Mouse (Mus musculus): Measurements from ENCODE around the gene Cbx5. TPM values are rescaled to one million over a fixed set of nuclear protein-coding genes. Genes with fewer than 3 reads are reported as not detected.
"Not testable (repeated sequence)": the region's sequence is repeated elsewhere in the genome, so short reads cannot be mapped to it uniquely, and the experiment has no call there.

Gene Cbx5
- 111 and 221 TPM in 2 replicates for polyA plus RNA-seq (2012; ENCODE audit: insufficient read depth, insufficient read length, low replicate concordance, missing spikeins)

DNA sequence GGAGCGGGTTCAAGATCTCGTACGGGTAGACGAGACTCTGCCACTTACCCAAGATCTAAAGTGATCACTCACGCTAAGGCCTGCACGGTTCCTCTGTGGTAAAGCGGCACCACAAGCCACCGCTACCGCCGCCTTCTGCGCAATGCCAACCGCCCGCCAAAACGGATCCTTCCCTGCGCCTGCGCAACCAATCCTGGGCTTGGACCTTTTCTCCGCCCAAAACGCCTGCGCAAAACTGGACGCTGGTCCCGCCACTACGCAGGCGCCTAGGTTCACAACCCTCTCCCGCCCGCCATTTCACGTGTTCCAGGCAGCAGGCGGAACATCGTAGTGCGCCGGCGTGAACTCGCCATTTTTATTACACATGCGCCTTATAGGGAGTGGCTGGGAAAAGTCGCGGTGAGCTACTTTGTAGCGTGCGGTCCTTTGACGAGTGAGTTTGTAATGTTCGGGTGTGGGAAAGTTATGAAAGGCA lies at the start of gene Cbx5:
TSS of gene Cbx5 (minus strand) at position 132 of the 475 bp plus-strand sequence.
- Histone ChIP-seq H3K4me1 (ENCODE audit: control insufficient read depth, insufficient read depth, low read length) (peaks cover 8% of the 10 kb centered on the region), H3K27ac (ENCODE audit: insufficient read depth, low read depth, low read length) (peak within 1 kb of the TSS; percentile 98), H3K4me3 (ENCODE audit: insufficient read depth, low read depth, low read length) (peak within 1 kb of the TSS; percentile 73)
- under 1% methylated on average over 39 of the region's 39 CpGs for WGBS
- TF ChIP-seq POLR2A (IDR thresholded peaks at IDR 0.05; ENCODE audit: insufficient read depth, low read depth, low read length), result peak; percentile 84
- no peak for TF ChIP-seq CTCF (IDR thresholded peaks at IDR 0.05; ENCODE audit: insufficient read depth, low read depth, low read length)

DNA sequence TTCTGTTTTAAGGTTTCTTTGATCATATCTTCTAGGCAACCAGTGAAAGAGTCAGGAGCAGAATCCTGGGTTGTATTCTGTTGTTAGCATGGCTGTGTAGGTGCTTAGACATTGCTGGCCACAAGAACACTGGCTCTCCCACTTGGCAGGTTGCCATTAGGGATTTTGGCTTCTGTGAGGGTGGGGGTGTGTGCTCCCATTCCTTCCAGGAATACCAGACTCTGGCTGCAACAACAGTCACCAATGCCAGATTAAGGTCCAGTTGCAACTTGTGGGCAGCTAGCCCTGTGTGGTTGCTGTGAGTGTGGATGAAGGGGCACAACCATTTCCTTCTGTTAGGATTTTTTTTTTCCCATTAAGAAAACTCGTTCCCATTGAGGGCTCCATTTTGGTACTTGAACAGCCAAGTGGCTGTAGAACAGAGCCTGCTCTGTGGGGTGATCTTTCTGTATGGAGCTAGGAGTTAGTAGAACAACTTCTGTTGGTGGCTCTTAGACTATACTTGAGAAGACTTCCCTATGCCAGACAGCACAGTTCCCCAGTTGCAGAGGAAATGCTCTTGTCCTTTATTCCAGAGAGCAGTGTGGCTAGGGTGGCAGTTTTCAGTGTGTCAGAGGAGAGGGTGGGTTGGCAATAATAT lies 46.3 kb upstream of the Cbx5 start:
- no peak overlapping the region for H3K27ac ChIP-seq (ENCODE audit: insufficient read depth, low read depth, low read length)
- no peak overlapping the region for H3K4me3 ChIP-seq (ENCODE audit: insufficient read depth, low read depth, low read length)
- peaks cover 7% of the 10 kb centered on the region for H3K4me1 ChIP-seq (ENCODE audit: control insufficient read depth, insufficient read depth, low read length)
- 19% methylated on average over 1 of the region's 1 CpGs for whole genome bisulfite sequencing
- TF ChIP-seq POLR2A (IDR thresholded peaks at IDR 0.05; ENCODE audit: insufficient read depth, low read depth, low read length) (no peak), CTCF (IDR thresholded peaks at IDR 0.05; ENCODE audit: insufficient read depth, low read depth, low read length) (no peak)

DNA sequence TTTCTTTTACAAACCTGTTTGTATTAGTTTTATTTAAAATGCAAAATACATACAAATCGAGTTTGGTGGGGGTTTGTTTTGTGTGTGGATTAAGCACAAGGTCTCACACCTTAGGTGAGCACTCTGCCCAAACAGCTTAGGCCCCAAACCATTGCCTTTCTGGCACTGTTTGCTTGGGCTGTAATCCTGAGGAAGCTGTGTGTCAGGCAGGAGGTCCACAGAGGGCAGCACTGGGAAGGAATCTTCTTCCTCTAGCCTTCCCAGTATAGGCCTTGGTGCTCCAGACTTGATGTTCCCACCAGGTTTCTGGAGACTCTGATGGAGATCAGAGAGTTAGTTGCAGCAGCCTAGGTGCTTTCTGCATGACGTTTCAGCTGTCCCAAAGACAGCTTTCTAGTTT lies 45.0 kb upstream of the Cbx5 start:
- no peak overlapping the region for H3K27ac ChIP-seq (ENCODE audit: insufficient read depth, low read depth, low read length)
- 24% methylated on average over 2 of the region's 2 CpGs for WGBS
- no peak for TF ChIP-seq POLR2A (IDR thresholded peaks at IDR 0.05; ENCODE audit: insufficient read depth, low read depth, low read length)
- no peak for TF ChIP-seq CTCF (IDR thresholded peaks at IDR 0.05; ENCODE audit: insufficient read depth, low read depth, low read length)
- H3K4me1 ChIP-seq (ENCODE audit: control insufficient read depth, insufficient read depth, low read length), result peaks cover 7% of the 10 kb centered on the region
- H3K4me3 ChIP-seq (ENCODE audit: insufficient read depth, low read depth, low read length), result no peak overlapping the region

DNA sequence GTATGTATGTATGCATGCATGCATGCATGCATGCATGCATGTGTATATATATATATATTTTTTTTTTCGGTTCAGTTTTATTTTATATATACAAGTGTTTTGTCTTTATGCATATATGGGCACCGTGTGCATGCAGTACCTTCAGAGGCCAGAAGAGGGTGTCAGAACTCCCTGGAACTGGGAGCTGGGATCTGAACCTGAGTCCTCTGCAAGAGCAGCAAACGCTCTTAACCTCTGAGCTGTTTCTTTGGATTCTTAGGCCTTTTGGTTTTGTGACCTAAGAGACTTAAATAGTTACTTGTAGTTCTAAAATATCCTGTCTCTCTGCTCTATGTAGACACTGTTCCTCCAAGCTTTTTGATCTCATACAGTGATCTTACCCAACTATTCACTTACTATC lies 44.5 kb upstream of the Cbx5 start:
- TF ChIP-seq CTCF (IDR thresholded peaks at IDR 0.05; ENCODE audit: insufficient read depth, low read depth, low read length) (no peak), POLR2A (IDR thresholded peaks at IDR 0.05; ENCODE audit: insufficient read depth, low read depth, low read length) (no peak)
- WGBS, result 57% methylated on average over 3 of the region's 3 CpGs
- no peak overlapping the region for H3K4me3 ChIP-seq (ENCODE audit: insufficient read depth, low read depth, low read length)
- peaks cover 7% of the 10 kb centered on the region for H3K4me1 ChIP-seq (ENCODE audit: control insufficient read depth, insufficient read depth, low read length)
- H3K27ac ChIP-seq (ENCODE audit: insufficient read depth, low read depth, low read length), result no peak overlapping the region

- H3K27ac ChIP-seq (ENCODE audit: insufficient read depth, low read depth, low read length), result no peak overlapping the region
- peaks cover 7% of the 10 kb centered on the region for H3K4me1 ChIP-seq (ENCODE audit: control insufficient read depth, insufficient read depth, low read length)
- TF ChIP-seq POLR2A (IDR thresholded peaks at IDR 0.05; ENCODE audit: insufficient read depth, low read depth, low read length) (no peak), CTCF (IDR thresholded peaks at IDR 0.05; ENCODE audit: insufficient read depth, low read depth, low read length) (no peak)
- H3K4me3 ChIP-seq (ENCODE audit: insufficient read depth, low read depth, low read length), result no peak overlapping the region
- 89% methylated on average over 3 of the region's 3 CpGs for WGBS
Observed at GRCm38 (mm10) chr15:103281465-103282205, 42.0 kb upstream of the Cbx5 start.

DNA sequence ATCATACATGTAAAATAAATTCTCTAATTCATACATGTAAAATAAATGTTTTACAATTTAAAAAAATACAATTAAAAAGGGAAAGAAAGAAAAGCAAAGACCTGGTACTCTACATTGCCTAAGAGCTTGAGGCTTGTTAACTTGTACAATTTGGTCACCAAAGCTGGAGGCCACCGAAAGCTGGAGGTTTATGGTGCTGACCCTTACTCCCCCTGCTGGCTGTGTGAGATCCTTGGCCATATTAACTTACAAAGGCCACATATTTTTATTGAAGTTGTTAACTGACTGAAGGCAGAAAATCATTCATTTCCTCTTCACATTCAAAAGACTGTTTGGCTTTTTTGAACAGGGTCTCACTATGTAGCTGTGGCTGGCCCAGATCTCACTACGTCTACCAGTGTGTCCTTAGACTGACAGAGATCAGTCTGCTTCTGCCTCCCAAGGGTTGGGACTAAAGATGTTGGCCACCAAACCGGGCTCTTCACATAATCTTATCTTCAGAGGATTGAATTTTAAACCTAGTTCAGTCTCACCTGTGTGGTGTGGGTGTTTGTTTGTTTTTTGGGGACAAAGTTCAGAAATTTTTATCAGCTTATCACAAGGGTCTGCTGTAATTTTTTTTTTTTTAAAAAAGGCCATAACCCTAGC lies 41.3 kb upstream of the Cbx5 start:
- WGBS, result 73% methylated on average over 3 of the region's 3 CpGs
- Histone ChIP-seq H3K27ac (ENCODE audit: insufficient read depth, low read depth, low read length) (no peak overlapping the region), H3K4me3 (ENCODE audit: insufficient read depth, low read depth, low read length) (no peak overlapping the region), H3K4me1 (ENCODE audit: control insufficient read depth, insufficient read depth, low read length) (peaks cover 7% of the 10 kb centered on the region)
- TF ChIP-seq POLR2A (IDR thresholded peaks at IDR 0.05; ENCODE audit: insufficient read depth, low read depth, low read length), result no peak
- no peak for TF ChIP-seq CTCF (IDR thresholded peaks at IDR 0.05; ENCODE audit: insufficient read depth, low read depth, low read length)

- 0 out of 2 replicates have a peak, but pooled peaks cover 2% of the 10 kb centered on the region for H3K4me1 ChIP-seq (ENCODE audit: control insufficient read depth, insufficient read depth, low read length)
- H3K27ac ChIP-seq (ENCODE audit: insufficient read depth, low read depth, low read length), result no peak overlapping the region; the same call in 1 of the 2 replicates
- H3K4me3 ChIP-seq (ENCODE audit: insufficient read depth, low read depth, low read length), result no peak overlapping the region
- WGBS, result 54% methylated on average over 3 of the region's 3 CpGs
- TF ChIP-seq CTCF (IDR thresholded peaks at IDR 0.05; ENCODE audit: insufficient read depth, low read depth, low read length), result no peak
- TF ChIP-seq POLR2A (IDR thresholded peaks at IDR 0.05; ENCODE audit: insufficient read depth, low read depth, low read length), result no peak
Observed at GRCm38 (mm10) chr15:103279750-103280149, 40.1 kb upstream of the Cbx5 start.

GRCm38 (mm10) chr15:103277949-103278348 lies 38.3 kb upstream of the Cbx5 start:
- TF ChIP-seq POLR2A (IDR thresholded peaks at IDR 0.05; ENCODE audit: insufficient read depth, low read depth, low read length) (no peak), CTCF (IDR thresholded peaks at IDR 0.05; ENCODE audit: insufficient read depth, low read depth, low read length) (no peak)
- no peak overlapping the region for H3K27ac ChIP-seq (ENCODE audit: insufficient read depth, low read depth, low read length)
- WGBS, result 57% methylated on average over 7 of the region's 7 CpGs
- H3K4me1 ChIP-seq (ENCODE audit: control insufficient read depth, insufficient read depth, low read length), result no peaks in the 10 kb centered on the region
- H3K4me3 ChIP-seq (ENCODE audit: insufficient read depth, low read depth, low read length), result no peak overlapping the region

DNA sequence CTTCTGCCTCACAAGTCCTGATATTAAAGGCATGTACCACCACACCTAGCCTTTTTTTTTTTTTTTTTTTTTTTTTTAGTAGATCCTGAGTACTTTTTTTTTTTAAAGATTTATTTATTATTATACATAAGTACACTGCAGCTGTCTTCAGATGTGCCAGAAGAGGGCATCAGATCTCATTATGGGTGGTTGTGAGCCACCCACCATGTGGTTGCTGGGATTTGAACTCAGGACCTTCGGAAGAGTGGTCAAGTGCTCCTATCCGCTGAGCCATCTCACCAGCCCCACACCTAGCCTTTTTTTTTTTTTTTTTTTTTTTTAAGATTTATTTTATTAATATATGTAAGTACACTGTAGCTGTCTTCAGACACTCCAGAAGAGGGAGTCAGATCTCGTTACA lies 36.3 kb upstream of the Cbx5 start:
- whole genome bisulfite sequencing, result 95% methylated on average over 3 of the region's 3 CpGs
- not testable (repeated sequence) for H3K27ac ChIP-seq (ENCODE audit: insufficient read depth, low read depth, low read length); H3K4me1 ChIP-seq (ENCODE audit: control insufficient read depth, insufficient read depth, low read length); H3K4me3 ChIP-seq (ENCODE audit: insufficient read depth, low read depth, low read length)

Data from olfactory bulb, adult 2 months (tissue).